Mouse (Mus musculus): ENCODE measurements around the gene Eps8l2. TPM values are rescaled to one million over a fixed set of nuclear protein-coding genes. Genes with fewer than 3 reads are reported as not detected.

The Eps8l2 gene
- total and polyA plus RNA-seq, 2 experiments from 2014 or later = 0.48 to 2.4 TPM

DNA sequence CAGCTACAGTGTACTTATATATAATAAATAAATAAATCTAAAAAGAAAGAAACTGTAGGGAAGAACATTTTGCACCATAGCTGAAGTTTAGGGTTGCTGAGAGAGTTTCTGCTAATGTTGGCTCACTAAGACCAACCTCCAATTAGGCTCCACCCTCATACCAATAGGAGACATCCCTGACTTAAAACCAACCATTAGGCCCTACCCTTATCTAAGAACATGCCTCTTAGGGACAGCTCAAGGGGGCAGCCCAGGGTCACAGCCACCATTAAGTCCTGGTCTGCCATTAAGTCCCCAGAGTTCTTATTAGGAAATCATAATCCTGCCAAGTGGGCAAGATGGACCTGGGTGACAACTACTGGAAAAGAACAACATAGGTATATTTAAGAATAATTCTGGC, 35.7 kb downstream of the Eps8l2 start:
- TF ChIP-seq CTCF (IDR thresholded peaks at IDR 0.05) = no peak
- ATAC-seq (ENCODE audit: low FRiP score) (no peak), DNase-seq (ENCODE audit: low spot score) (no peak)
- H3K27ac ChIP-seq (ENCODE audit: low read depth, low read length) = no peak overlapping the region
- no peak overlapping the region for H3K4me3 ChIP-seq (ENCODE audit: low read depth, low read length)
- no peak overlapping the region for H3K9ac ChIP-seq (replicated peaks; ENCODE audit: low read length, poor library complexity, severe bottlenecking)
- H3K9me3 ChIP-seq (ENCODE audit: low read length) = no peaks in the 10 kb centered on the region
- H3K36me3 ChIP-seq (ENCODE audit: insufficient read depth, low read length) = no peaks in the 10 kb centered on the region
- no peak overlapping the region for H3K4me2 ChIP-seq (ENCODE audit: low read depth, low read length, poor library complexity, severe bottlenecking)
- no peaks in the 10 kb centered on the region for H3K27me3 ChIP-seq (ENCODE audit: insufficient read depth, low read length)
- no peaks in the 10 kb centered on the region for H3K4me1 ChIP-seq (ENCODE audit: insufficient read depth, low read length)

DNA sequence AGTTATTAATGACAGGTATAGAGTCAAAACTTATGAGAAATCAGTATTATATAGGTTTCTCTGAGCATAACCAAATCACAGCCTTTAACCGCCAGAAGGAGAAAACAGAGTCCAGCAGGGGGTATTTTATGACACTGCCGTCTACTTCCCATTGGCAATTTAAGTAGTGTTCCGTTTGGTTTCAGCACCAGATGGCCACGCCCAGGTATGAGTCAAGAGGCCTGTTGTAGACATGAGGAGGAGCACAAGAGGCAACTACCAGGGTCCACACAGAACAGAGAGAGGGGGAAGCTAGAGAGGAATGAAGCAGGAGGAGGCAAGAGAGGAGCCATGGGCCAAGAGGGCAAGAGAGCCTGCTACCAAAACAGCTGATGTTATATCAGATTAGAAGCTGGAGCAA, 40.9 kb downstream of the Eps8l2 start:
- Histone ChIP-seq H3K4me1 (ENCODE audit: insufficient read depth, low read length) (no peaks in the 10 kb centered on the region), H3K4me3 (ENCODE audit: low read depth, low read length) (no peak overlapping the region), H3K27ac (ENCODE audit: low read depth, low read length) (no peak overlapping the region), H3K9ac (replicated peaks; ENCODE audit: low read length, poor library complexity, severe bottlenecking) (no peak overlapping the region), H3K9me3 (ENCODE audit: low read length) (no peaks in the 10 kb centered on the region), H3K4me2 (ENCODE audit: low read depth, low read length, poor library complexity, severe bottlenecking) (no peak overlapping the region), H3K36me3 (ENCODE audit: insufficient read depth, low read length) (no peaks in the 10 kb centered on the region), H3K27me3 (ENCODE audit: insufficient read depth, low read length) (no peaks in the 10 kb centered on the region)
- DNase-seq (ENCODE audit: low spot score) (no peak), ATAC-seq (ENCODE audit: low FRiP score) (no peak)
- 69% methylated on average over 4 of the region's 4 CpGs for WGBS
- no peak for TF ChIP-seq CTCF (IDR thresholded peaks at IDR 0.05)

DNA sequence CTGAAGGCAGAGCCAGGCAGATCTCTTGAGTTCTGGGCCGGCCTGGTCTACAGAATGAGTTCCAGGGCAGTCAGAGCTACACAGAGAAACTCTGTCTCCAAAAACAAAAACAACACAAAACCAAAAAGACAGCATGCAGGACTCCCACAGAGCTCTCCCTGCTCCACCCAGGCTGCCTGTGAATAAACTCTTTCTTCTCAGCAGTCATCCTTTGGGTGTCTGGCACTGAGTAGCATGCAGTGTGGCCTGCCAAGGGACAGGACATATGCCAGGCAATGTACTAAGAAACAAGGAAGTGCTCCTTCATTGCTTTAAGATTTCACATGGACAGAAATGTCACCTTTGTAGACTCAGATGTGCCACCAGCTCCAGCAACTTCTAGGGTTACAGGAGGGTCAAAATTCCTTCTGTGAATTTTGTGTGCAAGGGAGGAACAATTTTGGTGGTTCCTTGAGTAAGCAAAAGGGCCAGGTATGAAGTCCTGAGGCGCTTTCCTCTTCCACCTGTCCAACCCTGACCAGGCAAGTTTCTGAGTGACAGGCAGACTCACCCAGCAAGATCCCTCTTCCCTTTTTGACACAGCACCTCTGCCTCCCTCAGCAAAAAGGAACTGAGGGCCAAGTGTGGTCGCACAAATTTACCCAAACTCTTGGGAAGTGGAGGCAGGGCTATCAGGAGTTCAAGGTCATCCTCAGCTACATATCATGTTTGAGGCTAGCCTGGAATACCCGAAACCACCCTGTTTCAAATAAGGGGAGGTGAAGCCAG, 42.6 kb downstream of the Eps8l2 start:
- no peaks in the 10 kb centered on the region for H3K4me1 ChIP-seq (ENCODE audit: insufficient read depth, low read length)
- TF ChIP-seq CTCF (IDR thresholded peaks at IDR 0.05) = no peak
- DNase-seq (ENCODE audit: low spot score) = no peak
- H3K9ac ChIP-seq (replicated peaks; ENCODE audit: low read length, poor library complexity, severe bottlenecking) = no peak overlapping the region
- H3K36me3 ChIP-seq (ENCODE audit: insufficient read depth, low read length) = no peaks in the 10 kb centered on the region
- 78% methylated on average over 4 of the region's 4 CpGs for WGBS
- no peak overlapping the region for H3K4me3 ChIP-seq (ENCODE audit: low read depth, low read length)
- H3K27me3 ChIP-seq (ENCODE audit: insufficient read depth, low read length) = no peaks in the 10 kb centered on the region
- no peak overlapping the region for H3K27ac ChIP-seq (ENCODE audit: low read depth, low read length)
- no peak for ATAC-seq (ENCODE audit: low FRiP score)
- no peaks in the 10 kb centered on the region for H3K9me3 ChIP-seq (ENCODE audit: low read length)
- no peak overlapping the region for H3K4me2 ChIP-seq (ENCODE audit: low read depth, low read length, poor library complexity, severe bottlenecking)

DNA sequence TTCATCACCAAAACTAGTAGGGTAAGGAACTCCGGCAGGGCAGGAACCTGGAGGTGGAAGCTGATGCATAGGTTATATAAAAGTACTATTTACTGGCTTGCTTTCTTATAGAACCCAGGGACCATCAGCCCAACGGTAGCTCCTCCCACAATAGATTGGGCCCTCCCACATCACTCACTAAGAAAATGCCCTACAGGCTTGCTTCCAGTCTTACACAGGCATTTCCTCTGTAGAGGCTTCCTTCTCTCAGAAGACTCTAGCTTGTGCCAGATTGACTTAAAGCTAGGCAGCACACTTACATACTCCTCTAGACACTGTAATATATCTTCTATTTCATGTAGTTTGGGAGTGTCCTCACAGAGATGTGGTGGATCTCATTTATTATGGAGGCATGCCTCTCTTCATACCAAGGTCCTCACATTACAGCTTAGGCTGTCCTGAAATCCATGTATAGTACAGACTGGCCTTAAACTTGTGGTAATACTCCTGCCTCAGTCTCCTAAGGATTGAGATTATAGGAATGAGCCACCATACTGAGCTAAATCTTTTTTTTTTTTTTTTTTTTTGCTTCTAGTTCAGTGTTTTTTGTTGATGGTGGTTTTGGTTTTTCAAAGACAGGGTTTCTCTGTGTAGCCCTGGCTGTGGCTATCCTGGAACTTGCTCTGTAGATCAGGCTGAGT, 49.3 kb downstream of the Eps8l2 start:
- WGBS = 53% methylated on average over 2 of the region's 2 CpGs
- H3K27ac ChIP-seq (ENCODE audit: low read depth, low read length) = no peak overlapping the region
- ATAC-seq (ENCODE audit: low FRiP score) = no peak
- no peak for TF ChIP-seq CTCF (IDR thresholded peaks at IDR 0.05)
- no peak overlapping the region for H3K4me3 ChIP-seq (ENCODE audit: low read depth, low read length)
- H3K27me3 ChIP-seq (ENCODE audit: insufficient read depth, low read length) = no peaks in the 10 kb centered on the region
- H3K36me3 ChIP-seq (ENCODE audit: insufficient read depth, low read length) = no peaks in the 10 kb centered on the region
- H3K4me1 ChIP-seq (ENCODE audit: insufficient read depth, low read length) = peaks cover 5% of the 10 kb centered on the region; the same call in 1 of the 2 replicates
- no peak for DNase-seq (ENCODE audit: low spot score)
- H3K9ac ChIP-seq (replicated peaks; ENCODE audit: low read length, poor library complexity, severe bottlenecking) = no peak overlapping the region
- no peaks in the 10 kb centered on the region for H3K9me3 ChIP-seq (ENCODE audit: low read length)
- H3K4me2 ChIP-seq (ENCODE audit: low read depth, low read length, poor library complexity, severe bottlenecking) = no peak overlapping the region

DNA sequence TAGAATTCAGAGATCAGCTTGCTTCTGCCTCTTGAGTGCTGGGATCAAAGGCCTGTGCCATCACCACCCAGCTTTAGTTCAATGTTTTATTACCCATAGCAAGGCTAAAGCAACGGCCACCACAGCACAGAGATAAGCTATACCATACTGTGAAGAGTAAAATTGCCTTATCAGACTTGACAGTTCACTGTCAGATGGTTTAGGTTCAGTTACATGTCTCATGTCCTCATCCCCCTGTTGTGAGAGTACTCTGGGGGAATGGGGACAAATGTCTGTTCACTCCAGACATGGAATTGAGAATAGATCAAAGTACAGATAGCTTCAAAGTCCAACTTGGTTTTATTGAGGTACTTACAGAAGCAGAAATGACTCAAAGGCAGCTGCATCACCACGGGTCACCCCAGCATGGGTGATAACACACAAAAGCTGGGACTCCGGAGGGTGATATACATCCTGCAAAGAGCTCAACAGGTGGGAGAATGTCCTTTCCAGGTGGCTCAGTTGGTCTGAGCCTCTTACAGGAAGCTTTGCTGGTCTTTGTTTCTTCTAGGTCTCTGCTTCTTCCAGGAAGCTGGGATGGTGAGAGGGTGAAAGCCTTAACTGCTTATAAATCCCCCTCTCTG, 49.9 kb downstream of the Eps8l2 start:
- DNase-seq (ENCODE audit: low spot score) = no peak
- Histone ChIP-seq H3K4me2 (ENCODE audit: low read depth, low read length, poor library complexity, severe bottlenecking) (no peak overlapping the region), H3K9me3 (ENCODE audit: low read length) (no peaks in the 10 kb centered on the region), H3K9ac (replicated peaks; ENCODE audit: low read length, poor library complexity, severe bottlenecking) (no peak overlapping the region), H3K27me3 (ENCODE audit: insufficient read depth, low read length) (no peaks in the 10 kb centered on the region), H3K4me3 (ENCODE audit: low read depth, low read length) (no peak overlapping the region), H3K27ac (ENCODE audit: low read depth, low read length) (no peak overlapping the region), H3K36me3 (ENCODE audit: insufficient read depth, low read length) (no peaks in the 10 kb centered on the region), H3K4me1 (ENCODE audit: insufficient read depth, low read length) (peaks cover 8% of the 10 kb centered on the region; the same call in 1 of the 2 replicates)
- 59% methylated on average over 3 of the region's 3 CpGs for WGBS
- no peak for ATAC-seq (ENCODE audit: low FRiP score)
- TF ChIP-seq CTCF (IDR thresholded peaks at IDR 0.05) = no peak
